Mouse (Mus musculus): ENCODE results near the gene Mphosph9.
"Not testable (repeated sequence)": the region's sequence is repeated elsewhere in the genome, so short reads cannot be mapped to it uniquely, and the experiment has no call there.

Gene Mphosph9

GRCm38 (mm10) chr5:124342897-124343296 lies 15.1 kb upstream of the Mphosph9 start:
- DNase-seq (ENCODE audit: low read depth, low spot score), result no peak

- DNase-seq (ENCODE audit: low read depth, low spot score), result not testable (repeated sequence)
These were observed 14.1 kb upstream of the Mphosph9 start for GRCm38 (mm10) chr5:124341753-124342339.

DNA sequence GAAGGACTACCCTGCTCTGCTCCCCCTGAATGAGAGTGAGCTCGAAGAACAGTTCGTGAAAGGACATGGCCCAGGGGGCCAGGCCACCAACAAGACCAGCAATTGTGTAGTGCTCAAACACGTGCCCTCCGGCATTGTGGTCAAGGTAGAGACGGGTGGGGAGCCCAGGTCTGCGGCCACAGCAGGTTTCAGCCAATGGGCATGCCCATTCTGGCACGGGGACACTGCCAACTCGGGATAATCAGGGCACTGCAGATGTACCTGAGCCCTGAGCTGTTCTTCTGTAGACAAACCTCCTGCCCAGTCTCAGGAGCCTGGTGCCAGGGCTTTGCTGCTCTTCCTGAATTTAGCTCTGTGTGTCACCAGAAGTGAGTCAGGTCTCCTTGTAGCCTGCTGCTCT lies 11.0 kb upstream of the Mphosph9 start:
- DNase-seq (ENCODE audit: low read depth, low spot score), result no peak

DNA sequence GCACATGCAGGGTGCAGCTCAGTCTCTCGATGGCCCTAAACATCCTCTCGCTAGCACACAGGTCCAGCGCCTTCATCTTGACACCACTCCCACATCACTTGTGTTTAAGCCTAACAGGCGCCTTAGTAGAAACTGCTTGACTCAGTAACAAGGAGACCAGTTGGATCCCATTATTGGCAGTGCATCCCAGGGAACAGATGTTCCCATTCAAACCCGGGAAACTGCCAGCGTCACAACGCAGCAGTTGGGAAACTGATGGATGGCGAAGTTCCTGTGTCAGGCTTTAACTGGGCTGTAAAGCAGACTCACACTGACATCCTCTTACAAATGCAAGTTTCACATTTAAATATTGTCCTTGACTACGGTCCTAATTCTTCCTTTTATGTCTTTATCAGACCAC lies 10.1 kb upstream of the Mphosph9 start:
- DNase-seq (ENCODE audit: low read depth, low spot score), result no peak

- DNase-seq (ENCODE audit: low read depth, low spot score), result no peak
These were observed 9.3 kb upstream of the Mphosph9 start for GRCm38 (mm10) chr5:124337103-124337502.

DNA sequence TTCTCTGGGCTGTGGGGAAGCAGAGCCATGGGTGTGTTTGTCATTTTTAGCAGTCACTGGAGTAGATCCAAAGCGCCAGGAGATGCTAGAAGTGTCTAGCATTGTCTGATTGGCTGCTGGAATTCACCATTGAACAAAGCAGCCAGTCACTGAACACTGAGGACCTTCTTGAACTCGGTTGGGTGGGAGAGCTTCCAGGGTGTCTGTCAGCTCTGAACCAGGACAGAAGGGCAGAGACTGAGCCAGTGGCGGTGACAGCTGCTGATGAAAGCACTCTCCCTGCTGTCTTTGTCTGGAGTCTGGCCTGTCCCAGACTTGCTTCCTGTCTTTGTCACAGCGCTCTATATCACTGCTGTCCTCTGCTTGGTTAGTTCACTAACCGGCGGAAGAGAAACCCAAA lies 6.6 kb upstream of the Mphosph9 start:
- no peak for DNase-seq (ENCODE audit: low read depth, low spot score)

DNA sequence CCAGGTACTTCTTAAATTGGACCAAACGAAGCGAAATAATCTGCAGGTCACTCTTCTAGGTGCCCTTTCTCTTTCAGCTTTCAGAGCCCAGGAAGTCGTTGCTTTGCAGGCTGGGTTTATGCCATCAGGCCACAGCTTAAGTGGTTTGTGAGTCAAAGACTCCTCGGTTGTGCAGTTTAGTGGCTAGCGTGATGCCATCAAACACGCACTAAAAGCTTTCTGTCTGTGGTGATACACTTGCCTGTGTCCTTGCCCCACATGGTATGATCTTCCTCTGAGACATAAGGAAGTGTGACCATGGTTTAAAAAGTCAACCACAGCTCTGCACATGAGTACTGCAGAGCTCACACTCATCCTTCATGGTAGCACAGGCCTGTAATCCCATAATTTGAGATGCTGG lies 2.3 kb upstream of the Mphosph9 start:
- no peak for DNase-seq (ENCODE audit: low read depth, low spot score)

DNA sequence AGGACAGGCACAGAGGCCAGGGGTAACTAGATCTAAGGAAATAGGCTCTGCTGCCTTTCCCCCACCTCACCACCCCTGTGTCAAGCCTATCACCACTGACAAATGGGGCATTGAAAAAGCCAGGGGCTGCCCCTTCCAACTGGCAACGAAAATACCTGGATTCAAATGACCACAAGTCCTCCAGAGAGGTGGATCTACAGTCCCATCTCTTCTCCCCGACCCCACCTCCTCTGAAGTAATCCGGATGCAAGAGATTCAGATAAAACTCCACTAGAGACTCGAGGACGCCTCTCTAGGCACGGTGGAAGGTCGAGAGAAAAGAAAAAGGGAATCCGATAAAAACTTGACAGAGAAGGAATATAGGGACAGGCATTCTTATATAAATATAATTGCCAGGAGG lies 943 bp downstream of the Mphosph9 start:
- no peak for DNase-seq (ENCODE audit: low read depth, low spot score)

GRCm38 (mm10) chr5:124317648-124318047 lies 10.1 kb downstream of the Mphosph9 start:
- no peak for DNase-seq (ENCODE audit: low read depth, low spot score)

GRCm38 (mm10) chr5:124315941-124316340 lies 11.8 kb downstream of the Mphosph9 start:
- DNase-seq (ENCODE audit: low read depth, low spot score), result no peak

- no peak for DNase-seq (ENCODE audit: low read depth, low spot score)
These were observed 12.3 kb downstream of the Mphosph9 start for GRCm38 (mm10) chr5:124315498-124315897.

DNA sequence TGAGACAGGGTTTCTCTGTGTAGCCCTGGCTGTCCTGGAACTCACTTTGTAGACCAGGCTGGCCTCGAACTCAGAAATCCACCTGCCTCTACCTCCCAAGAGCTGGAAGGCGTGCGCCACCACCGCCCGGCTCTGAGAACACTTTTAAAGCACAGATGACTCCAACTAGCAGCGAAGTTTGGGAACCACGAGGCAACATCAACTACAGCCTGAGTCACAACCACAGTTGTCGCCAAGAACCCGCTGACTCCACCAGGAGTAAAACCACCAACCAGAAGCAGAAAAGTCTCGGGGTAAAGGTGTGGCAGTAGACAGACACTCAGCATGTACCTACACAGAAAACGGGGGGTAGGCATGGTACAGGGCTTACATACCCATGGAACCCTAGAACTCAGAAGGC lies 17.7 kb downstream of the Mphosph9 start:
- DNase-seq (ENCODE audit: low read depth, low spot score), result no peak

GRCm38 (mm10) chr5:124309155-124309554 lies 18.6 kb downstream of the Mphosph9 start:
- DNase-seq (ENCODE audit: low read depth, low spot score), result no peak

DNA sequence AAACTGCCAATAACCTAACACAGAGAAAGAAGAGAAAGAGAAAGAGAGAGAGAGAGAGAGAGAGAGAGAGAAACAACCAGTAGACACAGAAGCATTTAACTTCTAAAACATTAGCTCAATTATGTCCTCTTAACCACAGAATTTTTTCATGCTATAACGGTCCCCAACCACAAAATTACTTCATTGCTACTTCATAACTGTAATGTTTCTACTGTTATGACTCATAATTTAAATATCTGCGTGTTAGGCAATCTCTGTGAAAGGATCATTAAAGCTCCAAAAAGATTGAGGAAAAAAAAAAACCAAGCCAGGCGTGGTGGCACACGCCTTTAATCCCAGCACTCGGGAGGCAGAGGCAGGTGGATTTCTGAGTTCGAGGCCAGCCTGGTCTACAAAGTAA lies 24.9 kb downstream of the Mphosph9 start:
- not testable (repeated sequence) for DNase-seq (ENCODE audit: low read depth, low spot score)

GRCm38 (mm10) chr5:124300132-124300531 lies 27.6 kb downstream of the Mphosph9 start:
- DNase-seq (ENCODE audit: low read depth, low spot score), result no peak

GRCm38 (mm10) chr5:124299307-124299706 lies 28.5 kb downstream of the Mphosph9 start:
- DNase-seq (ENCODE audit: low read depth, low spot score), result not testable (repeated sequence)

DNA sequence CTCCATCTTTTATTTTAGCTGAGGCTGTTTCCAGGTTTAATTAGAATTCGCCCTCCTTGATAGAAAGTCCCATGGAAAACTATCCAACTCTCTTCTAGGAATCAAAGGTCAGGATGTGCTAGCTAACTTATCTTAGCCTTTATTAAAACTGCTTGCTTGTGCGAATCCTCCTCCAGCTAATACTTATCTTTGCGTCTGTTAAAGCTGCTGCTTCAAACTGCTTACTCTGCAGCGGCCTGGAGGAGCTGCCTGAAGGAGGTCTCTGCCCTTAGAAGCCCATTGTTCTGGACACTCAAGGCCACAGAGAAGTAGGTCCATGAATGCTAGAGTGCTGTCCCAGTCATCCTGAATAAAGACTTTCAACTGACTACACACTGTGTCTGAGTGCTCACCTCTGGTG lies 31.3 kb downstream of the Mphosph9 start:
- no peak for DNase-seq (ENCODE audit: low read depth, low spot score)

- no peak for DNase-seq (ENCODE audit: low read depth, low spot score)
These were observed 33.8 kb downstream of the Mphosph9 start for GRCm38 (mm10) chr5:124293967-124294366.

GRCm38 (mm10) chr5:124290216-124290615 lies 37.6 kb downstream of the Mphosph9 start:
- DNase-seq (ENCODE audit: low read depth, low spot score), result no peak

DNA sequence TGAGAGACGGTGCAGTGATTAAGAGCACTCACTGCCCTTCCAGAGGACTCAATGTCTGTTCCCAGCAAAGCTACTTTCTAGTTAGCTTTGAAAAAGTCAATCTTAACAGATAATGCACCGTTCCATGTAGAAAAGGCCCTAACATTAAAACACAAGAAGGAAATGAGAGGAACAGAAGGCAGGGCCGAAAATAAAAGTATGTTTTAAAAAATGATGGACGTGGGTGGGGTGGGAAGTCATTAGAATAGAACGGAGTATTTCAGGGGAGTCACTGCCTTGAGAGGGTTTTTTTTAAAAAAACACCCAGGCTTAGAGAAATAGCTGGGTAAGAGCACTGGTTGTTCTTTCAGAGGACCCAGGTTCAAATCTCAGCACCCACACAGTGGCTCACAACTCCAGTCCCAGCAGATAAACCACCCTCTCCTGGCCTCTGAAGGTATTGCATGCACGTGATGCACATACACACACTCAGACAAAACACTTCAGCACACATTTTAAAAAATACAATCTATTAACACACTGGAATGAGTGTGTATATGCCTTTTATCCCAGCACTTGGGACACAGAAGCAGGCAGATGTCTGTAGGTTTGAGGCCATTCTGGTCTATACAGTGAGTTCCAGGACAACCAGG lies 40.0 kb downstream of the Mphosph9 start:
- DNase-seq (ENCODE audit: low read depth, low spot score), result no peak

DNA sequence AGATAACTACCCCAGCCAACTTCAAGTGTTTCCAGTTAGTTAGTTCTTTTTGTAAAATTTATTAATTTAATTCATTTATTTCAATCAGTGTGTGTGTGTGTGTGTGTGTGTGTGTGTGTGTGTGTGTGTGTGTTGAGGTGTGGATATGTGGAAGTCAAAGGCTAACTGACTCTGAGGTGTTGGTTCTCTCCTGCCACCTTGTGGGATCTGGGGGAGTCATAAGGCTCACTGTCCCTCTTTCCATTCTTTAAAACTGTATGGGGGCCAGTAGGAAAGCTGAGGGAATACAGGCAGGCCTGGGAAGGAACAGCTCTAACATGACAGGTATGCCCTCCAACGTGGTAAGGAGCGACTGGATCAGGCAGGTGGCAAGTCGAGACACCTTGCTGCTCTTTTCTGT lies 43.4 kb downstream of the Mphosph9 start:
- no peak for DNase-seq (ENCODE audit: low read depth, low spot score)

DNA sequence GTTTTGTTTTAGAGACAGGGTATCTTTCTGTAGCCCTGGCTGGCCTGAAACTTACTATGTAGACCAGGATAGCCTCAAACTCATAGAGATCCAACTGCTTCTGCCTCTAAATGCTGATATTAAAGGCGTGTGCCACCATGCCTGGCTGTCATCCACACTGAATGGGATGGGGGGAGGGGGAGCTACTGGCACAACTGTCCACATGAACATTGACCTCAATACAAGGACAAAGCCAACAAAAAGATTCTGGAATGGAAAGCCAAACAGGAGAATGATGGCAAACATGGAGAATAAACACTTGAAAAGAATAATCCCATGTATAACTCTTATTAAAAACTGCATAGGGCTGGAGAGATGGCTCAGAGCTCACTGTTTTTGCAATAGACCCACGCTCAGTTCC lies 44.9 kb downstream of the Mphosph9 start:
- no peak for DNase-seq (ENCODE audit: low read depth, low spot score)

DNA sequence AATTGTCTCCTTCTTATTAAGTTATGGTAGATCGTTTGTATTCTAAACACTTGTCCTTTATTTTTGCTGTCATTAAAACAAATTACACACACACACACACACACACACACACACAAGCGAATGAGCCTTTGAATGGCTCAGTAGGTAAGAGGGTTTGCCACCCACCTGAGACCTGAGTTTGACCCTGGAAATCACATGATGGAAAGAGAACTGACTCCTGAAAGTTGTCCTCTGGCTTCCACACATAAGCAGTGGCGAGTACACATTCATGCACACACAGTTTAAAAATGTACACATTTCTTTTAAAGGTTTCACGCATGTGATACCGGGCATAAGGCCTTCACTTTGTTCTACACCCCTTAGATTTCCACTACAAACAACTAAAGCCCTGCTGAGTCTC lies 57.5 kb downstream of the Mphosph9 start:
- DNase-seq (ENCODE audit: low read depth, low spot score), result no peak

DNA sequence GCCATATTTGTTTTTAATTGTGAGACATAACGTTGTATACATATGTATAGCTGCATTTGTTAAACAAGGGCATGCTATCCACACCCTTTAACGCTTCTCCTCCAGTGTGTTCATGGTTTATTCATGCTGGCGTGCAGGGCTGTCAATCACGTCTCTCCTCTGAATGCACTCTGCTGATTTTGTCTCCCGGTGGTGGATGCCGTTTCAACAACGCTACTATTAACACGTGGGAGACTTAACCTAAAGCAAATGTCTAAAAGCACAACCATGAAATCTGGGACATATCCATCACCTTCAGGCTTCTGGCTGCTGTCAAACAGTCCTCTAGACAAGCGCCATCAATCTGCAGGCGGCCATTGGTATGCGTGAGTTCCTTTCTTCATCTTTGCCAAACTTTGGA lies 58.1 kb downstream of the Mphosph9 start:
- no peak for DNase-seq (ENCODE audit: low read depth, low spot score)

Data from c-Kit-negative CD71-positive TER-119-positive erythroid progenitor cells, embryonic 14.5 days (primary cell).